Mouse (Mus musculus) layer of hippocampus, postnatal 14 days (tissue): ENCODE data around the gene Ggta1. TPM values are rescaled to one million over a fixed set of nuclear protein-coding genes. Genes with fewer than 3 reads are reported as not detected.

Source experiments
- DNase-seq, 2 experiments: peaks; one replicate each; pipeline ENCODE4 v3.0.0; 2021 to 2022; ENCODE audit warnings: low spot score in 2 of 2, mixed read lengths in 1 of 2
- total RNA-seq, 2 experiments: library from RNA; stranded (reverse); gene quantifications; 2 replicates each; pipeline ENCODE4 v1.2.3; 2021

Gene Ggta1
- total RNA-seq, 2 experiments from 2014 or later: 2.8 to 3.8 TPM

DNA sequence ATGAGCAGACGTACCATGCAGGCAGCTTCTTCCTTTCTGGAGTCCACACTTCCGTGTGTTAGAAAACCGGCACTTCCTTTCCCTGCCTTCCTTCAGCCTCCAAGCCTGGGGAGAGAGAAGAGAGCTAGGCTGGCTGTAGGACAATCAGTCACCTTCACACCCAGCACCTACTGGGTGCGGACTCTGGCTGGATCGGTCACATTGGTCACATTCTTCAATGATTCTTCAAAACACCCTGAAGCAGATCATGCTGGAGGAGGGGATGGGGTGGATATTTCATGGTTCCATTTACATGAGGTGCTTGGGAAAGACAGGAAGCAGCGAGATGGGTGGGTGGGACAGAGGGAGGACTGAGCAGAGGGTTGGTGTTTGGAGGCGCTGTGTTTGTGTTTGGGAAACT is 30.5 kb upstream of the Ggta1 start:
- no peak for DNase-seq

DNA sequence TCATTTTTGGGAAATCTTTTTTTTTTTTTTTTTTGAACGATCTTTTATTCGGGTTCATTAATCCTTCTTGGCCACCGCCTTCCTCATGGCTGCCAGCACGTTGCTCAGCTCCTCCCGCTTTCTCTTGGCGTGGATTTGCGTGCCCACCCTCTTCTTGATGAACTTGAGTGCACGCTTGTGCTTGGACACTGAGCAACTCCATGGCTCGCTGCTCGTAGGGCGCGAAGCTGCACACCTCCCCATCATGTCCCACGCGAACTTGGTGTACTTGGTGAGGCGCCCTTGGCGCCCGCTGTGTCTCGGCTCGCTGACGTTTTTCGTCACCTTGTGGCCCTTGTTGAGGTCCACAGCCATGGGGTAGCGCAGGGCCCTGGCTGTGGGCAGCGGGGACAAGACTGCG is 28.1 kb upstream of the Ggta1 start:
- DNase-seq: no peak

DNA sequence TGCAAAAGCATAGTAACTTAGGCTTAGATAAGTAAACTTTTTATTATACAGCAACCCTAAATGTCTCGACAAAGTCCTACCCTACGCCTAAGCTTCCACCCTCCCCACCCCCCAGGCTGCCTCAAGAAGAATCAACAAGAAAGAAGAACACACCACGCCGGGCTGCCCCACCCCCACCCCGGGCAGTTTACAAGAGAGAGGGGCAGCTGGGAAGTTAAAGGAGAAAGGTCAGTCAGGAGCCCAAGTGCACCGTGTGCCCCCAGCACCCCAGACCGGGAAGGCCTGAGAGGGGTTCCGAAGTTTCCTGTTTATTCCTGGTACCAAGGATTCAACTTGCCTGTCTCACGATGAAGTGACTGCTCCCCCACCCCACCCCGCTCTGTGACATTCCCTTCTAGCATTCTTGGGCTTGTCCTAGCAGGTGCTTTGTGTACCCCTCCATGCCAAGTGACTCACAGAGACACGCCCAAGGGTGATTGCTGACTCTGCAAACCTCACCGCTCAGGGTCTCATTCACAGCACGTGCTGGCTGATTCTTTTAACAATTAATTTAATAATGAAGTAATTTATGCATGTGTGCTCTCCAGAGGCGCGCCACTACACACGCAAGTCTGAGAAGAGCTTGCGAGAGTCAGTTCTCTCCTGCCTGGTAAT is 27.6 kb upstream of the Ggta1 start:
- DNase-seq: no peak

DNA sequence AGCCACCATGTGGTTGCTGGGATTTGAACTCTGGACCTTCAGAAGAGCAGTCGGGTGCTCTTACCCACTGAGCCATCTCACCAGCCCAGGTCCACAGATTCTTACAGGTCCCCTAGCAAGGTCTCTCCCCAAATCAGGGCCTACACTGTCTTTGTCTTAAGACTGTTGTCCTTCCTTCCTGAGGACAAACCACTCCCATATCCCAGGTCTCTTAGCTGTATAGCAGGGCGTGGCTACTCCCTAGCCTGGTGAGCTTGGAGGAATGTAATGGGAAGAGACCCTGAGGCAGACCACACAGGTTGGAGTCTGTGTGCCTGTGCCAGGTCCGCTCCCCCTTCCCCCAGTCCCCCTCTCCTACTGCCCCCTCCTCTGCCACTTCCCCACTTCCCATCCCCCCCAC is 24.7 kb upstream of the Ggta1 start:
- DNase-seq: no peak

DNA sequence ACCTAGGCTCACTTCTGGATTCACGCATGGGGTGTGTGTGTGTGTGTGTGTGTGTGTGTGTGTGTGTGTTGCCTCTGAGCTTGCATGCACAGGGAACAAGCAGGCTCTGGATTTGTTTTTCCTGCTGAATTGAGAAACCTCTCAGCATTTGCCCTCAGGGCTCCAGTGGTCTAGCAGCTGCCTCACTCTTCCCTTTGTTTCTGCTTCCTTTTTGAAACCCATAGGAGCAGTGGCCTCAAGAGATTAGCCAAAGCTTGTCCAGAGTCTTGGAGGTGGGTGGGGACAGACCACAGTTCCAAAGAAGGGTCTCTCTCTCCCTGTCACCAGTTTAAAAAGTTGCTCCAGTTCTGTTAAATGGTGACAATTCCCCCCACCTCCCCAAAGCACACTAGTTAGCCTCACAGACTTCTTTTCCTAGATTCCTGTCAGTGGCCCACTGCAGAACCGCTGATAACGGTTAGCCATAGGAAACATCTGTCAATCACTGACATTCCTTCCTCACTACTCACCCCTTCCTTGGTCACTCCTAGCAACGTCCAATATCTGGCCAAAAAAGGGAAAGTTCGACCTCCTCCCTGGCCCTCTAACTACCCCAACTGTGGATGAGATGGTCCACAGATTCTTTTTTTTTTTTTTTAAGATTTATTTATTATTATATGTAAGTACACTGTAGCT is 24.1 kb upstream of the Ggta1 start:
- DNase-seq: no peak

DNA sequence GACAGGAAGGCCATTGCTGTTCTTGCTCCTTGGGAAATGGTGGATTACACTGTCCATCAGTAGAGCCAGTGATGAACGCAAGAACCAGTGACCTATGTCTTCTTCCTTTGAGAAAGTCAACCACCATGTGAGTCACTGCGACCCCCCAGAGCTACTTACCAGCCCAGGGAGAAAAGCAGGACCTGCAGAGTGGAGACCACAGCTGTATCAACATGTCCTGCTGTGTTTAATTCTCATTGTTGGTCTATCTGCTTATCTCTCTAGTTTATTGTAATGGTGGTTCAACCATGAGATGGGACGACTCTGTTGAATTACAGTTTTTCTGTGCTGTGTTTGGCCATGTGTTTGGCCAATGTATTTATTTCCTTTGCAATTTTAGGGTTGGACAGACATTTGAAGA is 21.1 kb upstream of the Ggta1 start:
- no peak for DNase-seq

DNA sequence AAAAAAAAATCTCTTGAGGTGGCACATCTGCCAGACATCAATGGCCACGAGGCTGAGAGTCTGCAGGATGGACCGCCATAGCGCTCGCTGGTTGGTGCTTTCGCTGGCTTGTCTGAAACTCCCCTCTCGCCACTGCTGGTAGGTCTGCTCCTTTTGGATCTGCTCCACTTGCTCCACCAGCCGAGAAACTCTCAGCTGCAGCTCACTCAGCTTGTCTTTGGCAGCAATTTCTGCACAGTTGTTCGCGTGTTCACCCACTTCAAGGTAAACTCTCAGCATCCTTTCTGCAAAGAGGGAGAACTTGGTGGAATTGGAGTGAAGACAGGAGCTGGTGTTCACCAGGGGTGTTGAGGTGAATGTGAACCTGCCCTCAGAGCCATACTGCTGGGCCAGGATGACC is 20.4 kb upstream of the Ggta1 start:
- no peak for DNase-seq

DNA sequence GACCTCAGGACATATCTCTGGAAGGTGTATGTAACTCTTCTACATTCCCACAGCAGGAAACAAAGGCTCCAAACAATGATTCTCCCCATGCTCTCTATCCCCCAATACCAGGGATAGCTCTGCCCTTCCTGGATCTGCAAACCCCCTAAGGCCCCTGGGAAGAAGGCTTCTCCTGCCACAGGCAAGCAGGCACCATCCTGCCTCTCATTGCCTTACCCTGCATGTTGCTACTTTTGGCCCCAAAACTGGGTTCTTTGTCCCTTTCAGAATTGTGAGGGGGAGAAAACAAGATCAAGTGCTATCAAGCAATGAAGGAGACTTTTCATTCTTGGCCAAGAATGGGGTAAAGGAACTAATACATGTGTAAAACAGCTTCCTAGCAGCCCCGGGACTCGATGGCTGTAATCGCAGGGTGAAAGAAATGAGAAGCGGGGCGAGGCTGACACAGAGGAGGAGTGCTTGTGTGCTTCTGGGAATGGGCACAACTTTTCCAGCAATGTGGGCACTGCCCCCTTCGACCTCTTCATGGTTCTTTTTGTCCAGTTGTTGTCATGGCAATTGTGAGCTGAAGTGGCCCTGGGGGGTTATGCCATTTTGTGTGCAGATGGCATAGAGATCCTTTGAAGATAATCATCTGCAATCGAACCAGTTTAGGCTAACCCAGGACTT is 18.4 kb upstream of the Ggta1 start:
- no peak for DNase-seq

DNA sequence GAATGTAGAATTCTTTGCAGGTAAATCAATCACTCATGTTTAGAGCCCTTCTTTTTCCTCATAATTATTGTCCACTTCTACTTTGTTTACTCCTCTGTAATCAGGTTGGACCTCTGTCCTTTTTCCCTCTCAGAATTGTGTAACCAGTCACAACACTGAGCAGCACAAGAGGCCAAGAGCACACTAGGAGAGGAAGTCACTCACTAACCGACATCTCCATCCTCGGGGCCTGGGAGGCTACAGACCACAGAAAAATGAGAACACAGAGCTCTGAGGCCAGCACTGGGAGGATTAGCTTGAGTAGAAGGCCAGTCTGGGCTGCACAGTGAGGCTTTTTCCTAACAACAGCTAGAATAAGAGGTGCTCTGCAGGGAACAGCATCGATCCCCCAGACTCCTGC is 17.0 kb upstream of the Ggta1 start:
- no peak for DNase-seq

DNA sequence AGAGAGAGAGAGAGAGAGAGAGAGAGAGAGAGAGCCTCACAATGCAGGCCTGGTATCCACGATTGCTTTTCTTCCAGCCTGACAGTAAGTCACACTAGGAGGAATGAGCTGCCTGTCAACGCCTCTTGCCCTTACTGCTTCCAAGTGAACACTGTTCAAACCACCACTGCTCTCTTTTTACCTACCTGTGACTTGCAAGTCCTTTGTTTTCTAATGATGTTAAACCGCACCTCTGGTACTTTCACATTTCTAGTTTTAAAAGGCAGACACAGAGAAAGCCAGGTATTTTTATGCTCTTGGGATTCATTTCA is 15.7 kb upstream of the Ggta1 start:
- DNase-seq: no peak

DNA sequence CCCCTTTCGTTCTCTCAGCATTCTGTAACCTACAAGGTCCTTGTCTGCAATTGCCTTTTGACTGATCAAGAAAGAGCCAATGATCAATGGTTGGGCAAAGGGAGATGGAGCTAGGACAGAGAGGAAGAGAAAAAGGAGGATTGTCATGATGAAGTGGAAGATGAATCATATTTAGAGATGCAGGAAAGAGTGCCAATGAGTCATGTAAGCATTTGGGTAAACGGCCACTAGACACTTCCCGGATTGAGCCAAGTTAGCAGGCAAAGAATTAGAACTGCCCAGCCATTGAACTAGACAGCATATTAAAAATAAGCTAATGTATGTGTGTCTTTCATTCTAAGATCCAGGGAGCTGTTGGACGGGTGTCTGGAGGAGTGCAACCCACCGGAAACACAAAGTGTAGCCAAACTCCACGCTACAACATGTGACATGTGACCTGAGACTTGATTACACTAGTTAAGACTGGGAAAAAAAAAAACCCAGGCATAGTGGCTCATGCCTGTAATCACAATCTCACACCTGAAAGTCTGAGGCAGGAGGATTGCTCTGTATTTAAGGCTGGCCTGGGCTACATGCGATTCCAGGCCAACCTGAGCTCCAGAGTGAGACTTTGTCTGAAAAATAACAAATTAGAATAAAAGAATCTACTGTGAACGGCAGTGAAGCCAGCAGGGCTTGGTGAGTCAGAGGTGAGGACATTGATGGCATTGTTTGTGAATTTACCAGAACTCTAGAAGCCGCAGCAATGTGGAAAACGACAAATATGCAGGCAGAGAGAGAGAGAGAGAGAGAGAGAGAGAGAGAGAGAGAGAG is 15.2 kb upstream of the Ggta1 start:
- no peak for DNase-seq

DNA sequence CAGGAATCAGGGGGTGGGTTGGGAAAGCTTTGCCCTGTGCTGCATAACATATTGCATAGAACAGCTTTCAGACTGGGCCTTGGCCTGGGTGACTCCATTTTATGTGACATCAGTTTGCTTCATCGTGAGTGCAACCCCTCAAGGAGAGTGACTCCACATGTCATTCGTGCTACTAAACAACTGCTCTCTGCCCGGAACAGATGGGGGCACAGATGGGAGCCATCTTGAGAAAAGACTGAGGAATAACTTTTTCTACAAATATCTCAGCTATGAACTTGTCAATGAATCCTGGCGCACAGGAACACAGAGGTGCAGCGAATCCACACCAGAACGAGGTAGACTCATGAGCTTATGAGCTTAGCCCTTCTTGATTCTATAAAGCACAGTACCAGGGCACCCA is 14.3 kb upstream of the Ggta1 start:
- peak; percentile 61 to 63 for DNase-seq

DNA sequence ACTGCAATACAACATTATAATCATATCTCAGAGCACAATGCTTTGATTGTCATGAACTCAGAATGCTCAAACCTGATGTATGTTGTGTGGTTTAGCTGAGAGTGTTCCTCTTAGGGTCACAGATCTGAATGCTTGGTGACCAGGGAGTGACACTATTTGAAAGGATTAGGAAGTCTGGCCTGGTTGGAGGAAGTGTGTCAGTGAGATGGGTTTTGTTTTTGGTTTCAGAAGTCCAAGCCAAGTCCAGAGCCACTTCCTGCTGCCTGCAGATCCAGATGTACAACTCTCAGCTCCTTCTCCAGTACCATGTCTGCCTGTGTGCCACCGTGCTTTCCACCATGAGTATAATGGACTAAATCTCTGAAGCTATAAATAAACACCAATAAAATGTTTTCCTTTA is 11.9 kb upstream of the Ggta1 start:
- DNase-seq: no peak

DNA sequence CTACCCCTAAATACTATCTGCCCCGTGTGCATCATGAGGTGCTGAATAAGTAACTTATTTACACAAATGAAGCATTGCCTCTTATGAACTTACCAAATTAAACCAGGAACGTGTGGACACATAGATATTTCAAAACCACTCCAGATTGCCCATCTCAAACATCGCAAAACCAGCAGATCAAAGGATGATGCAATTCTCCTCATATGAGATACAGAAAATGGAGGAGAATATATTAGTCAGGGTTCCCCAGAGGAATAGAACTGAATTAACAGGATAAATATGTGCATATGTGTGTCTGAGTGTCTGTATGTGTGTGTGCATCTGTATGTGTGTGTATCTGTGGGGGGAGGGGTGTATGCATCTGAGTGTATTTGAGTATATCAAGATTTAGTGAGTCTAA is 6.2 kb upstream of the Ggta1 start:
- no peak for DNase-seq

DNA sequence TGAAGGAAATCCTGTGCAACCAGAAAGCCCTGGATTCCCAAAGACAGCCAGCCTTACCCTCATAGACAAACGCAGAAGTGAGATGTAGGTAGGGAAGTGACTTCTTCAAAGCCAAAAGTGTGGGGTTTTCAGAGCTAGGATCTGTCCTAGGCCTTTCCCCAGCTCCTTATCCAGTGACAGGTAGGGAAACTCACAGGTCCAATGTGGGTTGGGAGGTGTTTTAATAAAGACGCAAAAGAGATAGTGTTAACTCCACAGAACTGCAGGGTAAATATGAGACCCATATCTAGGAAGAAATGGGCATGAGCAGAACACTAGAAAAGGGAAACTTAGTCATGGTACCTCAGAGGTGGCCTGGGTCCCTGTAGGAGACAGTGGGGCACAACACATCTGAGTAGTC is 5.2 kb upstream of the Ggta1 start:
- no peak for DNase-seq

DNA sequence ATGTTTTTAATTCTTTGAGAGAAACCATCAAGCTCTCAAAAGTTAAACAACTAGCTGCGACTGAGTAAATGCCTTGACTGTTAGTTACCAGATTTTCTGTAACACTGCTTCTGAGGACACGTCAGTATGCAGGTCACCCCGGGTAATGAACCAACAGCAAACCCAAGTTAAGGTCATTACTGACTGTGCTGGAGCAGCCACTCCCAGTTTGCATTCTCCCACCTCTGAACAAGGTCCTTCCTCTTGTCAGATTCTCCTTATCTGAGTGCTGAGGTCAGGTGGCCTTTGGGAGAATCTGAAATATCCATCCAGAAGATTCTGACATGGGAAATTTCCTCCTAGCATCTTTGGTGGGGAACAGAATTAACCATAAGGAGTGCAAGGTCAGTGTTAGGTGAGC is 4.8 kb upstream of the Ggta1 start:
- DNase-seq: no peak

DNA sequence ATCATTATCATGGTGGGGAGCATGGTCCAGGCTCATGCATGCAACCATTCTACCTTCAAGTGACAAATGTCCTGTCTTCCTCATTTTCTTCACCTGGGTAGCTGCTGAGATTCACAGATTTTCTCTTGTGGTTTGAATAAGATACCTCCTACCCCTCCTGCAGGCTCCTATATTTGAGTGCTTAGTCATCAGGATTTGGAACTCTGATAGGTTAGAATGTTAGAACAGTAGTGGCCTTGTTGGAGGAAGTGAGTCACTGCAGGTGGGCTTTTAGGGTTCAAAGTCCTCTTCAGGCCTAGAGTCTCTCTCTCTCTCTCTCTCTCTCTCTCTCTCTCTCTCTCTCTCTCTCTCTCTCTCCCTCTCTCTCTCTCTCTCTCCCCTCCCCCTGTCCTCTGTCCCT is 2.6 kb upstream of the Ggta1 start:
- no peak for DNase-seq

DNA sequence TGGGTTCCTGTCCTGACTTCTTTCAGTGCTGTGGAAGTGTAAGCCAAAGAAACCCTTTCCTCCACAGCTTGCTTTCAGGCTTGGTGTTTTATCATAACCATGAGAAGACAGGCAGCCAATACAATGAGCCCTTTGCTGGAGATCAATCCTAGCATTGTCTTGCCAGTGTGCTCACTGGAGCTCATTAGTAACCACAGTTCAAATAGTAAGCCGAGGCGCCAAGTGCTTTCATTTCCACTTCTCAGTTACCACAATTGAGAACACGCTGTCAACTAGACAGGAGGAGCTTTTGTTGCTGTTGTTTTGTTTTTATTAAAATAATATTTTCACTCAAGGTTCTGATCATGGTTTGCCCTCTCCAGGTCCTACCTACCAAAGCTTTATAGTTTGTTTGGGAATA is 1.5 kb upstream of the Ggta1 start:
- no peak for DNase-seq

DNA sequence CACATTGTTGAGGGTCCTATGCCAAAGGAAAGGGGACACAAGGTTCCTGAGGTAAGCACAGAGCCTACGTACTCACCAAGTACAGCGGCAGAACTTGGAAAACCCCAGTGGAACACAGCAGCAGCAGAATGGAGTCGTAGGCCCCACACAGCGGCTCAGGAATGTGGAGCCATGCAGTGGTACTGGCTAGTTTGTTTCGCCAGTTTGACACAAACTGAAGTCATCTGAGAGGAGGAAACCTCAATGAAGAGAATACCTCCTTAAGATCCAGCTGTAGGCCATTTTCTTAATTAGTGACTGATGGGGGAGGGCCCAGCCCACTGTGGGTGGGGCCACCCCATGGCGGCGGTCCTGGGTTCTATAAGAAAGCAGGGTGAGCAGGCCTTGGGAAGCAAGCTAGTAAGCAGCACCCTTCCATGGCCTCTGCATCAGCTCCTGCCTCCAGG is 1.1 kb upstream of the Ggta1 start:
- DNase-seq: no peak

DNA sequence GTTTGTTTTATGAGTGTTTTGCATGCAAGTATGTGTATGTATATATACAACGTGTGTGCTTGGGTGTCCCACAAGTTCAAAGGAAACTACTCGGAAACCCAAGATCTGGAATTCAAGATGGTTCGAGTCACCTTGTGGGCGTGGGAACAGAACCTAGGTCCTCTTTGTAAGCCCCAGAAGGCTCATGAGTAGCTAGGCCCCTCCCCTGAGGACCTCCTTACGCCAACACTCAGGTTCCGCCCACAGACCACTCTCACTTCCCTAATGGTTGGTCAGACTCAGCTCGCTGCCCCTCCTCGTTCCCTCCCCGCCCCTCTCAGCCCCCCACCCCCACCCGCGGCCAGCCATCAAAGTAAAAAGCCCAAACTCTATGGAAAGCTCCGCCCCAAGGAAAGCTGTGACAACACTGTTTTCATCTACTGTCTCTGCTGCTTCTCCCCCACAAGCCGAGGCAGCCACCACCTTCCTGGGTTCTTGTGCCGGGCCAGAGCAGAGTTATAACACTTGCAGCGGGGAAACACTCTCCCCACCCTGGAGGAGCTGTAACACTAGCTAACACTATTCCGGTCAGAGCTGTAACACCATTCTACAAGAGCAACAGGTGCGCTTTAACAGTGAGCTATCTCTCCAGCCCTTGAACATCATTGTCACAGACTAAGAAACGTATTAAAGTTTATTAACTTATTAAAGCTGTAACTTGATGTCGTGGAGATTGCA is 499 bp upstream of the Ggta1 start:
- peak in 1 of 2 experiments; percentile 9 for DNase-seq
